Mouse (Mus musculus): ENCODE measurements at regions not wholly inside any gene's neighbourhood (a gene's known extent, or its start where the extent isn't known, plus 50 kb on each side); places are given as distances from the start of the nearest gene placed in this dataset.

DNA sequence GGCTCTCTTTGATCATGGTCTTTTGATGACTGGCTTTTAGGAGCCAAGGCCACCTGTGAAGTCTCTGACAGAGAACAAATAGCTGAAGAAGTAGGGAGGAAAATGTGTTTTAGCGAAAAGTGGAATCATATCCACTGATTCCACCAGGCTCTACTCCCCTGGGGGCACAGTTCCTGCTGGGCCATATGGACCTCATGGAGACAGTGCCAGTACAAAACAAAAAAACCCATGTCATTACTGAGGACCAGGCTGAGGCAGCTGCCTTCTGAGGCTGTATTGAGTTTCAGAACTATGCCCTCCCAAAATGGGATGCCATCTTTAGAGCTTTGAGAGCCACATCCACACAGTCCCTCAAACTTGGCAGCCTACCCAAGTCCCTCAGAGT is 256.6 kb downstream of the Icos start:
- H3K27me3 ChIP-seq (ENCODE audit: control insufficient read depth, insufficient read depth, low read length, poor library complexity, severe bottlenecking) = no peaks in the 10 kb centered on the region
- no peak for DNase-seq (ENCODE audit: low read depth, low spot score)
- H3K36me3 ChIP-seq (ENCODE audit: control insufficient read depth, insufficient read depth, low read length, poor library complexity, severe bottlenecking) = no peaks in the 10 kb centered on the region

DNA sequence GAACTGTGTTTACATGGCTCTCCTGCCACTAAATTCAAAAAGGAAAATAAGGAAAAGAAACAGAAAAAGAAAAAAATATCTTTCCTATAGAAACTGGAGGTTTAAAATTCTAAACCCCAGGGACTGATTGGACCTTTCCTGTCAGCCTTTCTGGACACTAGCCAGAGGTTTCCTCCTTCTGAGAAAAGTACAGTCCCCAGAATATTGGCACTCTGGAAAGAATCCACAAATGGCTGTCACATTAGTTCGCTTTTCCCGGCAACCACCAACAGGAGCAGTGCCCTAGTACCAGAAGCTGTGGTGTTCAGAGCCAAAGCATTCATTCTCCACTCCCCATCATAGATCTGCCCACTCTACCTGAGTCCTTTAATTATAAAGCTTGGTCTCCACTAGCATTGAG is 258.8 kb downstream of the Icos start:
- no peak for DNase-seq (ENCODE audit: low read depth, low spot score)
- Histone ChIP-seq H3K36me3 (ENCODE audit: control insufficient read depth, insufficient read depth, low read length, poor library complexity, severe bottlenecking) (no peaks in the 10 kb centered on the region), H3K27me3 (ENCODE audit: control insufficient read depth, insufficient read depth, low read length, poor library complexity, severe bottlenecking) (no peaks in the 10 kb centered on the region)

DNA sequence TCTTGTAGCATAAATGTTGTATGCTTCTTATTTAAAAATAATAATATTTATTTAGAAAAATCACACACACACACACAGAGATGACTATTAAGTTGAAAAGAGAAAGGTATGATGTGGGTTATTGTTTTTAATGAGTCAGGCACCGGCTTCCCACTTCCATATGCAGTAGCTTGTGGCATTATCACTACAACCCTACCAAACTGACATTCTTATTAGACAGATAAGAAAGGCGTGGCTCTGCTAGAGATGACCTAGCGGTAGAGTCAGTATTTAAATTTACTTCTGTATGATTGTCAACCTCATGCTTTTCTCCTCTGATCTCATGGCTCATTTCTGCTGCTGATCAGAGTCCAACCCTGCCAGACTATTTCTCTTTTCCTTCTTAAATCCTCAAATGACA is 260.9 kb downstream of the Icos start:
- no peak for DNase-seq (ENCODE audit: low read depth, low spot score)
- Histone ChIP-seq H3K27me3 (ENCODE audit: control insufficient read depth, insufficient read depth, low read length, poor library complexity, severe bottlenecking) (no peaks in the 10 kb centered on the region), H3K36me3 (ENCODE audit: control insufficient read depth, insufficient read depth, low read length, poor library complexity, severe bottlenecking) (no peaks in the 10 kb centered on the region)

DNA sequence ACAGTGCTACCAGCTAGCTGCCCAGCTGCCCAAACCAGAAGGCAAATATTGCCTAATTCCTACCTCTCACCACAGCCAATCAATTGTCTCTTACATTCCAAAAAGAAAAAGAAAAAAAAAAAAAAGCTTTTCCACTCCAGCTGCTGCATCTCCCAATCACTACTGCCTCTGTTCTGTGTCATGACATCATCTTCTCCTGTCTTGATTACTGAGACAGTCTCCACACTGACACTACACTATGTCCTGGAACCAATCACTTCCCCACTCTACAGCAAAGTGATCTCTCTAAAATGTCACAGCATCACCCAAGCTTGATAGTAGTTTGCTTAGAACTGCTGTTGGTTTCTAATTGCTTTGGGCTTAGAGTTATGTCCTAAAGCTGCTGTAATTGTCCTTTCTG is 279.8 kb downstream of the Icos start:
- DNase-seq (ENCODE audit: low read depth, low spot score) = no peak
- Histone ChIP-seq H3K36me3 (ENCODE audit: control insufficient read depth, insufficient read depth, low read length, poor library complexity, severe bottlenecking) (no peaks in the 10 kb centered on the region), H3K27me3 (ENCODE audit: control insufficient read depth, insufficient read depth, low read length, poor library complexity, severe bottlenecking) (no peaks in the 10 kb centered on the region)

DNA sequence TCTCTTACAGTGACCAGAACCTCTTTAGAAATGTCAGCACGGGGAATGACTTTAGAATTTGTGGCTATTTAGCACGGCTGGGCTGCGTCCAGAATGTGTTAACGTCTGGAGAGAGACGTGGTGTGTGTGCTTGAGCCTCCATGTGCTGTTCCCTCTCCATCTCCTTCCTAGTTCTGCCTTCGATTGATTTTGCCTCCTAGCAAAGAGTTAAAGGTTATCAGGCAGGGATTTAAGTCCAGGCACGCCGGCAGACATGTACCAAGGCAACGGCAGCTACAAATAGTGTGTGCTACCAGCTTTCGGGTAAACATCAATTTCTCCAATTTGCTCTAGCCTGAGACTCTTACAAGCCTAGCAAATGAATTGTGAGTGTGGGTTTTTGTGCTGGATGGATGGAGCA is 285.7 kb downstream of the Icos start:
- Histone ChIP-seq H3K27me3 (ENCODE audit: control insufficient read depth, insufficient read depth, low read length, poor library complexity, severe bottlenecking) (no peaks in the 10 kb centered on the region), H3K36me3 (ENCODE audit: control insufficient read depth, insufficient read depth, low read length, poor library complexity, severe bottlenecking) (no peaks in the 10 kb centered on the region)
- DNase-seq (ENCODE audit: low read depth, low spot score) = no peak

DNA sequence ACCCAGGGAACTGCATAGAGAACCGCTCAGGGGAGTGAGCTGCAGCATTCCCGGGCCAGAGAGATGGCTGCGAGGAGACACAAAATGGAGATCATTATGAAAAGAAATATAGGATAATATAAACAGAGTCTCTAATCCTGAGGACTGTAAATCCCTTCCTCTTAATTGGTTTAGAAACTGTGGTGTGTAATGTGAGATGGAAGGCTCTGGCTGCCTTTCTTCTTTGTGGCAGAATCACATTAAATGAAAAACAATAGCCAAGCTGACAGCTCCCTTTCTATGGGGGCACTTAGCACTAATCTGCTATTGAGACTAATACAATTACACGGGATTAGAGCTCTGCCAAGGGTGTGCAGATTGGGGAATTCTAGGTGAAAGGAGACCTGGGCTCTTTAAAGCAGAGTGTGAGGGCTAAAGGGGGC is 288.0 kb downstream of the Icos start:
- H3K27me3 ChIP-seq (ENCODE audit: control insufficient read depth, insufficient read depth, low read length, poor library complexity, severe bottlenecking) = no peaks in the 10 kb centered on the region
- no peaks in the 10 kb centered on the region for H3K36me3 ChIP-seq (ENCODE audit: control insufficient read depth, insufficient read depth, low read length, poor library complexity, severe bottlenecking)
- no peak for DNase-seq (ENCODE audit: low read depth, low spot score)

DNA sequence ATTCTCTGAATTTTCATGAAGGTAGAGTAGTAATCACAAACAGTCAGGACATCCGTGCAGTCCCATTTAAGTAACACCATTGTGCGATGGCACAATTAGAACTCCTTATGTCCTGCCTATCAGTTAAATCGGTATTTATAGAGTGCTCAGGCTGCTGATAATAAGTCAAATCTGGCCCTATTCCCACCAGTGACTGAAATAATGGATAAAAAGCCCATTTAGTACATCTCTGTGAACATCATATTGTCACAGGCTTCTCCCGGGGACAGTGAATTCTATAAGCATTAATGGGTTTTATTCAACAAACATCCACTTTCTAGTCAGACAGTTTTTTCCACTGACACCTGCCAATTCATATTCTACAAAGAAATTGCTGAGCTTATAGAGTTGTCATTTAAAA is 296.1 kb downstream of the Icos start:
- Histone ChIP-seq H3K27me3 (ENCODE audit: control insufficient read depth, insufficient read depth, low read length, poor library complexity, severe bottlenecking) (no peaks in the 10 kb centered on the region), H3K36me3 (ENCODE audit: control insufficient read depth, insufficient read depth, low read length, poor library complexity, severe bottlenecking) (no peaks in the 10 kb centered on the region)
- no peak for DNase-seq (ENCODE audit: low read depth, low spot score)

DNA sequence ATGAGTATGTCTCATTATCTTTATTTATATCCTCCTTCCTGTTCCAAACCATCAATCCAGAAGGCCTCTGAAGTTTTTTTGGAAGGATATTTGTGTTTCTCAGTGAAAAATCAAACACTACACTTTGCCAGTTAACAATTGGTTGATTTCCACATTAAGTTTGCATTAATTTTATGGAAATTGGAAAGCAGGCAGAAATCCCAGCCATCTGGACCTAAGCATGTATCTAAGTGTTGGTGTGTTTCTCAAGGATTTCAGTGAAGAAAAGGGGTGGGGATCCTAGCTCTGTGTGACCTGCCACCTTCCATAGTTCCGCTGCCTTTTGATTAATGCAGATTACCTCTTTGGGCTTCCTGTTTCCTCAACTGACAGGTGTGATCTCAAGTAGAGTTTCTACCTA is 296.5 kb downstream of the Icos start:
- Histone ChIP-seq H3K36me3 (ENCODE audit: control insufficient read depth, insufficient read depth, low read length, poor library complexity, severe bottlenecking) (no peaks in the 10 kb centered on the region), H3K27me3 (ENCODE audit: control insufficient read depth, insufficient read depth, low read length, poor library complexity, severe bottlenecking) (no peaks in the 10 kb centered on the region)
- no peak for DNase-seq (ENCODE audit: low read depth, low spot score)

DNA sequence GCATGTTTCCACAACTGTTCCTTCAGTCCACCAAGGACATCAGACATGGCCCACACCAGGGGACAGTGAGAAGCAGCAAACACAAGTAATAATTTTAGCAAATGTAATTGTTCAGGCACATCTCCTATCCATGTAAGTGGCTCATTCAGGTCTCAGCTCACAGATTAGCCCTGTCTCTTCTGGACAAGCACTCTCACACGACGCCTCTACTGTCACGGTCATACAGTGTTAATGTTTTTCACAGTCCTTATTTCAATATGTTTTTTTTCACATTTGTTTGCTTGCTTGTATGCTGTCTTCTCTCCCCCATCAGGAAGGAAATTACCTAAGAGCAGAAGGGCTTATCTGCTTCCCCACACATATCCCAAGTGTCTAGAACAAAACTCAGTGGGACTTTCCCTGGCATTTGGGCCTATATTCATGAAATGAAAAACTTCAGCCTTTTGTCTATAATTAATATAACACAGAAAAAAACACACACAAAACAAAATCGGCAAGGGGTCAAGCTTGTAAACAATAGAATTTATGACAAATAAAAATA is 299.5 kb downstream of the Icos start:
- DNase-seq (ENCODE audit: low read depth, low spot score) = no peak

DNA sequence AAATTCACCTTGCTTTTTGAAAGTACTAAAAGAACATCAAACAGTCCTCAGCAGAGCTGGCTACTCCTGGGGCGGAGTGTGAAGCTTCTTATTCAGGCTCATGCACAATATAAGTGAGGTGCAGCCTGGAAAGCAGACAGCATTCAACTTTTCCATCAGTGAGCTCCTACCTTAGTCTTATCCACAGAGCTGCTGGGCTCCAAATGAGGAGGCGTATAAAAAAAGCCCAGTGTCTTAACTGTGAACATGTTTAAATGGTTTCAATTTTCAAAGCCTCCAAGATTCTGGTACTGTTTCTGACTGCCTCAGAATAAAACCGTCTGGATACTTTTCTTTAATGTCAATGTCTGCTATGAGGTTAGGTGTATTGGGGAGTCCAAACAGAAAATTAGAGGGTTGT is 310.5 kb downstream of the Icos start:
- H3K36me3 ChIP-seq (ENCODE audit: control insufficient read depth, insufficient read depth, low read length, poor library complexity, severe bottlenecking) = no peaks in the 10 kb centered on the region
- no peak for DNase-seq (ENCODE audit: low read depth, low spot score)
- no peaks in the 10 kb centered on the region for H3K27me3 ChIP-seq (ENCODE audit: control insufficient read depth, insufficient read depth, low read length, poor library complexity, severe bottlenecking)

More for the DNA sequence above, 299.5 kb downstream of the Icos start:
- Histone ChIP-seq H3K36me3 (ENCODE audit: control insufficient read depth, insufficient read depth, low read length, poor library complexity, severe bottlenecking) (no peaks in the 10 kb centered on the region), H3K27me3 (ENCODE audit: control insufficient read depth, insufficient read depth, low read length, poor library complexity, severe bottlenecking) (no peaks in the 10 kb centered on the region)

DNA sequence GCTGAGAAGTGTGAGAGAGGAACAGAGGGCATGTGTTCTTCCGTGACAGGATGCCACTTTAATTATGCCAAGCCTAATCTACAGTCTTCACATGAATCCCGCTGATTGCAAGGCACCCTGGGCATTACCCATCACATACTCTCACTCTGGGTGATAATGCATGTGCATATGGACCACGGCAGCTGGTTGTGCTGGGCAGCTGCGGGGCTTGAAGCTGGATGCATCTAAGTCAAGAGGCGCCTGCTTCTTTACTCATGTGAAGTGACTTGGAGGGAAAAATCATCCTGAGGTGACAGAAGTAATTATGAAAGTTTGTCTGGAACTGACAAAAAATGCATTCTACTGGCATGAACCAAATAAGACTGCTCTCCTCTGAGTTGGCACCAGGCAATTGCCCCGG is 311.2 kb downstream of the Icos start:
- Histone ChIP-seq H3K27me3 (ENCODE audit: control insufficient read depth, insufficient read depth, low read length, poor library complexity, severe bottlenecking) (no peaks in the 10 kb centered on the region), H3K36me3 (ENCODE audit: control insufficient read depth, insufficient read depth, low read length, poor library complexity, severe bottlenecking) (no peaks in the 10 kb centered on the region)
- no peak for DNase-seq (ENCODE audit: low read depth, low spot score)

DNA sequence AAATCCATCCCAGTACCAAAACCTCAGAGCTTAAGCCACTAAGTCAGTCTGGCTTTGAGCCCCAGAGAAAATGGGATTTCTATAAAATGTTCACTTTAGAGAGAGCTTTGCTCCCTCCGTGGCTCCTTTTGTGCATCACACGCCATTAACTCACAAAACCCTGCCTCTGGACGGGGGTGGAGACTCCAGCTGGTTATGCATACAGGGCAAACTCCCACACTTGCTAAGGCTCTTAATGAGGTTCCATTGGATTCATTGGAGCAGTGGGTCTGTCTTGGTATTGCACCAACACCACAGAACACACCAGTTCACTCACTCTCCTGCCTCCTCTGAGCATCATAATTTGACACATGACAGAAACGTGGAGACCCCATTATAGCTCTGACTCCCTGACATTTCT is 311.8 kb downstream of the Icos start:
- DNase-seq (ENCODE audit: low read depth, low spot score) = no peak
- Histone ChIP-seq H3K27me3 (ENCODE audit: control insufficient read depth, insufficient read depth, low read length, poor library complexity, severe bottlenecking) (no peaks in the 10 kb centered on the region), H3K36me3 (ENCODE audit: control insufficient read depth, insufficient read depth, low read length, poor library complexity, severe bottlenecking) (no peaks in the 10 kb centered on the region)

DNA sequence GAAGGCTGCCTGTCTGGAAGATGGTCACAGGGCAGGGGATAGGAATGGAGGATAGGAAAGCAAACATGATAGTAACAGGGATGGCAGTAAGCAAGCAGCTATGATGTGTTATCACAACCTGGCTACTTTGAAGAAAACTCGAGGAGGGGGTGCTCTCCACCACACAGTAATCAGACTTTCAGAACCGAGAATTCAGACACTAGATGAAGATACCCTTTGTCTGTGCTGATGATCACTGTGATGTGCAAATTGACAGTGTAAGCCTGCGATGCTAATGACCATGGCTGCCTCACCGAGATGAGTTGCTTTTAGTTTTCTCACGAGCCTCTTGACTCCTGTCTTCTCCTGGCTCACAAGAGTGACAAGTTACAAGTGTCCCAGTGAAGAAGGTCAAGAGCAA is 315.4 kb downstream of the Icos start:
- Histone ChIP-seq H3K36me3 (ENCODE audit: control insufficient read depth, insufficient read depth, low read length, poor library complexity, severe bottlenecking) (no peaks in the 10 kb centered on the region), H3K27me3 (ENCODE audit: control insufficient read depth, insufficient read depth, low read length, poor library complexity, severe bottlenecking) (no peaks in the 10 kb centered on the region)
- no peak for DNase-seq (ENCODE audit: low read depth, low spot score)

DNA sequence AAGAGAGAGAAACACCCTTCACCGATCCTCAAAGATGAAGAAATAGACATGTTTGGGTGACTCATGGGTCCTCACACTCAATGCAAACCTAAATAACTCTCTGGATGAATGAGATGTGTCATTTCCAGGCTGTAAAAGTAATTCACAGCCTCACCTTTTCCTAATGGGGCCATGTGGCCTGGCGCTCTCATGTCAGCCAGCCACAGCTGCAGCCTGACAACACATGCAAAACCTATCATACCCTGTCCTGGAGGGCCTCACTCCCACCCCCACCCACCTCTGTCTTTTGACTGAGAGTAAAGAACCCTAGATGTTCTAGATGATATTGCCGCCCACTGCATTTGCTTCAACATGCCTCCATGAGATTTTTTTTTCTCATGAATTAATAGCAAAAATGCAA is 317.5 kb downstream of the Icos start:
- Histone ChIP-seq H3K36me3 (ENCODE audit: control insufficient read depth, insufficient read depth, low read length, poor library complexity, severe bottlenecking) (no peaks in the 10 kb centered on the region), H3K27me3 (ENCODE audit: control insufficient read depth, insufficient read depth, low read length, poor library complexity, severe bottlenecking) (no peaks in the 10 kb centered on the region)
- DNase-seq (ENCODE audit: low read depth, low spot score) = no peak

DNA sequence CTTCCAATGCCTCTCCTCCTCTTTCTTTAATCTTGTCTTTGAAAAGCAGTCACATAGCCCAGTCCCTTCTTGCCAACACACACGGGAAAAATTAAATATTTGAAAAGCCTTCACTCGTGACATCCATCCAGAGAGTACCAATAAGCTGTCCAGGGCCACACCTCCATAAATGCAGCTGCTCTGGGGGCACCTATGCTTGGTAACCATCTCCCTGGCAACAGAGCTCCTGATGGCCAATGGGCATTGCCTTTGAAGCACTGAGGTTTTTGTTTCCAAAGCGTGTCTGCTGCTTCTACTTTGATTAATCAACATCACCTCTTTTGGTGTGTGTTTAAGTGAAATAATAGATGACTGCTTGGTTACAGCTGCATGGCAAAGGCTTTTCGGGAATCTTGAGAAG is 319.1 kb downstream of the Icos start:
- no peaks in the 10 kb centered on the region for H3K36me3 ChIP-seq (ENCODE audit: control insufficient read depth, insufficient read depth, low read length, poor library complexity, severe bottlenecking)
- no peak for DNase-seq (ENCODE audit: low read depth, low spot score)
- no peaks in the 10 kb centered on the region for H3K27me3 ChIP-seq (ENCODE audit: control insufficient read depth, insufficient read depth, low read length, poor library complexity, severe bottlenecking)

DNA sequence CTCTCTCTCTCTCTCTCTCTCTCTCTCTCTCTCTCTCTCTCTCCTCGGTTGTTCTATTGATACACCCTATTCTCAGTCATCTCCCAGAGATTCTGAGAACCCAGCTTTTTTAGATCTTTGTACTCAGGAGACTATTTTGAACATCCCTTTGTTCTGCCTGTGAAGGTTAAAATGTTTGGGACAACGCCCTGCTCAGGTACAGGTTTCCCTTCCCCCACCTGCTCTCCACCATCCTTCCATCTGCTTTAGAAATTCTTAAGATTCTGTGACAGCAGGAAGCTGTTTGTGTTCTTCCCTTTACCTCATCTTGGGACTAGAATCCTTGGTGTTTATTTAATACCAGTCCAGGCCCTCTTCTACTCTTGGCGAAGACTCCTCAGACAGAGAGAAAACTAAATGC is 319.6 kb downstream of the Icos start:
- H3K27me3 ChIP-seq (ENCODE audit: control insufficient read depth, insufficient read depth, low read length, poor library complexity, severe bottlenecking) = no peaks in the 10 kb centered on the region
- H3K36me3 ChIP-seq (ENCODE audit: control insufficient read depth, insufficient read depth, low read length, poor library complexity, severe bottlenecking) = no peaks in the 10 kb centered on the region
- DNase-seq (ENCODE audit: low read depth, low spot score) = no peak

Measured in splenic B cell, adult 2 months (primary cell).